Mouse (Mus musculus) limb, embryonic 11.5 days (tissue): ENCODE results near the gene Miip. TPM values are rescaled to one million over a fixed set of nuclear protein-coding genes. Genes with fewer than 3 reads are reported as not detected.
"Not testable (repeated sequence)": the region's sequence is repeated elsewhere in the genome, so short reads cannot be mapped to it uniquely, and the experiment has no call there.

Experiments
- ATAC-seq: fragments of 200-750 bp; cut with Nextera tagmentation; 2 replicates; pipeline ENCODE4 v1.8.0; 2017; ENCODE audit warnings: low read depth; ENCODE audit not compliant: insufficient number of reproducible peaks, low FRiP score, low TSS enrichment
- DNase-seq: peaks from one replicate; pipeline ENCODE4 v3.0.0-alpha.2; 2015; ENCODE audit warnings: low spot score
- H3K27ac ChIP-seq: fragments of 300-500 bp; sonication (generic); replicated peaks from 2 replicates; pipeline ENCODE4 v1.5.1; 2014; ENCODE audit warnings: low read depth, mild to moderate bottlenecking, low read length
- H3K27me3 ChIP-seq: fragments of 300-500 bp; sonication (generic); 2 replicates; pipeline ENCODE4 v1.6.1; 2014; ENCODE audit warnings: mild to moderate bottlenecking, low read length, mixed read lengths; ENCODE audit not compliant: control insufficient read depth, insufficient read depth
- H3K36me3 ChIP-seq: fragments of 300-500 bp; sonication (generic); 2 replicates; pipeline ENCODE4 v1.6.1; 2014; ENCODE audit warnings: mild to moderate bottlenecking, low read length, moderate library complexity, mixed read lengths; ENCODE audit not compliant: control insufficient read depth, insufficient read depth
- H3K4me1 ChIP-seq: fragments of 300-500 bp; sonication (generic); 2 replicates; pipeline ENCODE4 v1.6.1; 2014; ENCODE audit warnings: low read length, mixed read lengths; ENCODE audit not compliant: control insufficient read depth, insufficient read depth
- H3K4me2 ChIP-seq: fragments of 300-500 bp; sonication (generic); 2 replicates; pipeline ENCODE4 v1.6.1; 2014; ENCODE audit warnings: low read depth, mild to moderate bottlenecking, moderate library complexity; ENCODE audit not compliant: severe bottlenecking
- H3K4me3 ChIP-seq: fragments of 300-500 bp; sonication (generic); 2 replicates; pipeline ENCODE4 v1.5.1; 2014; ENCODE audit warnings: low read depth, low read length
- H3K9ac ChIP-seq: fragments of 300-500 bp; sonication (generic); 2 replicates; pipeline ENCODE4 v1.6.1; 2014; ENCODE audit warnings: mild to moderate bottlenecking, low read length
- H3K9me3 ChIP-seq: fragments of 300-500 bp; sonication (generic); 2 replicates; pipeline ENCODE4 v1.6.1; 2016; ENCODE audit warnings: low read length; ENCODE audit not compliant: control insufficient read depth
- WGBS: fragments of 180-500 bp; shearing (Covaris S2); extraction: QIAGEN DNeasy Blood & Tissue Kit; methylation state at CpG from one replicate; pipeline ENCODE4 v1.1.7; 2014; 5-methylcytosine and 5-hydroxymethylcytosine counted together
- polyA plus RNA-seq: library from polyadenylated mRNA; unstranded; fragments of >200 nt; fragmentation: Nextera tagmentation; extraction: Ambion mirVana; gene quantifications from 2 replicates; pipeline ENCODE4 v1.2.1, GENCODE M21; 2014

Miip gene
- polyA plus RNA-seq, 1 experiment from 2014 or later: 33.2 TPM

DNA sequence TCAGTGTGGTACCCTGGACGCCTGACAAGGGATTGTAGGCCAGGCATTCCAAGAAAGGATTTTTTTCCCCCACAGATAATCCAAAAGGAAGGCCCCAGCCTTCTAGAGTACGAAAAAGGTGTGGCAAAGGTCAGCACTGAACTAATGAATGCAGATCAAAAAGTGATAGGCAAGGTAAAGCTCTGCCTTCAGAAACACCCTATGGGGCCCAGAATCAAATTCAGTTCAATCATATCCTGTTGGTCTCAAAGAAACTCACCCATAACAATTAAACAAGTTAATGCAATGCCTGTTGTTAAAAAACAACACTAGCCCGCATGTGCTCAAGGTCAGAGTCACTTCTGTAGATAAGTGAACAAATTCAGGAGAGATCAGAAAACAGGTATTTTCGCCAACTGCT lies 44.2 kb downstream of the Miip start:
- H3K27me3 ChIP-seq: no peaks in the 10 kb centered on the region
- no peak for ATAC-seq
- H3K36me3 ChIP-seq: peaks cover 22% of the 10 kb centered on the region
- peaks cover 19% of the 10 kb centered on the region for H3K9me3 ChIP-seq
- DNase-seq: no peak
- no peak overlapping the region for H3K4me2 ChIP-seq
- WGBS: 93% methylated on average over 4 of the region's 4 CpGs
- no peak overlapping the region for H3K9ac ChIP-seq
- H3K4me1 ChIP-seq: no peaks in the 10 kb centered on the region
- no peak overlapping the region for H3K27ac ChIP-seq
- H3K4me3 ChIP-seq: no peak overlapping the region

DNA sequence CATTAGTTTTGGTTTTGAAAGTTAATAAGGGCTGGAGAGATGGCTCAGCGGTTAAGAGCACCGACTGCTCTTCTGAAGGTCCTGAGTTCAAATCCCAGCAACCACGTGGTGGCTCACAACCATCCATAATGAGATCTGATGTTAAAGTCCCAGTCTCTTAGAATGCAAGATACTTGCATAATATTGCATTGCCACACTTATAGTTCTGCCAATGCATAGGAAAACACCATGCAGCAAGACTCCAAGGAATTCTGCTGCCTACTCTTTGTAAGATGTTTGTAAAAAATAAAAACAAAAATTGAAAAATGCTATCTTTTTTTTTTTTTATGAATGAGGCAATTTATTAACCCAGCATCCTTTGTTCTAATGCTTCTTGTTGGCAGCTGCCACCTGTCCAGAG lies 47.2 kb downstream of the Miip start:
- H3K4me3 ChIP-seq, H3K4me1 ChIP-seq, H3K27ac ChIP-seq, H3K27me3 ChIP-seq, H3K4me2 ChIP-seq, DNase-seq, ATAC-seq, H3K9ac ChIP-seq: not testable (repeated sequence)
- WGBS: 86% methylated on average over 3 of the region's 3 CpGs
- Histone ChIP-seq H3K36me3 (peaks cover 12% of the 10 kb centered on the region), H3K9me3 (peaks cover 19% of the 10 kb centered on the region)

DNA sequence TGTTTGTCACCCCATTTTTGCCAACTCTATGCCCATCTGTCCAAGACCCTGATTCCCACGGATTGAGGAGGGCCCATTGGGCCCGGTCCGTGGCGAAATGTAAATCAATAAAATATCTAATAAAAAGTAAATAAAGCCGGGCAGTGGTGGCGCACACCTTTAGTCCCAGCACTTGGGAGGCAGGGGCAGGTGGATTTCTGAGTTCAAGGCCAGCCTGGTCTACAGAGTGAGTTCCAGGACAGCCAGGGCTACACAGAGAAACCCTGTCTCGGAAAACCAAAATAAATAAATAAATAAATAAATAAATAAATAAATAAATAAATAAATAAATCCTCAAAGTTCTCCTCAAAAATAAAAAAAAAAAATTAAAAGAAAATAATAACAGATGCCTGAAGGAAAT lies 49.0 kb downstream of the Miip start:
- H3K27ac ChIP-seq, DNase-seq, H3K9ac ChIP-seq, H3K36me3 ChIP-seq, H3K4me3 ChIP-seq, H3K4me1 ChIP-seq, H3K4me2 ChIP-seq, H3K27me3 ChIP-seq, ATAC-seq: not testable (repeated sequence)
- peaks cover 13% of the 10 kb centered on the region; the same call in 1 of the 2 replicates for H3K9me3 ChIP-seq
- 87% methylated on average over 7 of the region's 7 CpGs for WGBS

DNA sequence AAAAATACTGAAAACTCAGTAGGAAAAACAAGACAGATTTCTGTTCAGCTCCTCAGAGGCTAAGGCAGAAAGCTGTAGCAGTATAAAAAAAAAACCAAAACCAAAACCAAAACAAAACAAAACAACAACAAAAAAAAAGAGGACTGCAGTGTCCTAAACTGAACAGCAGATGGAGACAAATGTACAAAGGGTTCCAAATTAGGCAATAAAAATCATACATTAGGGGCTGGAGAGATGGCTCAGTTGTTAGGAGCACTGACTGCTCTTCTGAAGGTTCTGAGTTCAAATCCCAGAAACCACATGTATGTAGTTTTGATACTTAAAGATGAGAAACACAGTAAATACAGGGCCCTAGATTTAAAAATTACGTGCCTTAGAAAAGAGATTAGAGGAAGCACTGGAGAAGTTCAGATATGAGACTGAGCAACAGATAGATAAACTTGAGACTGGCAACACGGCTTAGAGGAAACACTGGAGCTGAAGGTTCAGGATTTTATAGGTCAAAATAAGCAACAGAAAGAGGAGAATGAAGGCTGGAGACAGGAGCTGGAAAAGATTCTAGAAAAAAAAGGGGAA lies 53.9 kb downstream of the Miip start:
- H3K4me3 ChIP-seq: no peak overlapping the region
- H3K9me3 ChIP-seq: no peaks in the 10 kb centered on the region
- no peaks in the 10 kb centered on the region for H3K36me3 ChIP-seq
- H3K4me1 ChIP-seq: no peaks in the 10 kb centered on the region
- ATAC-seq (no peak), DNase-seq (no peak)
- no peak overlapping the region for H3K27ac ChIP-seq
- 80% methylated on average over 2 of the region's 2 CpGs for WGBS
- no peak overlapping the region for H3K9ac ChIP-seq
- H3K4me2 ChIP-seq: no peak overlapping the region
- no peaks in the 10 kb centered on the region for H3K27me3 ChIP-seq

DNA sequence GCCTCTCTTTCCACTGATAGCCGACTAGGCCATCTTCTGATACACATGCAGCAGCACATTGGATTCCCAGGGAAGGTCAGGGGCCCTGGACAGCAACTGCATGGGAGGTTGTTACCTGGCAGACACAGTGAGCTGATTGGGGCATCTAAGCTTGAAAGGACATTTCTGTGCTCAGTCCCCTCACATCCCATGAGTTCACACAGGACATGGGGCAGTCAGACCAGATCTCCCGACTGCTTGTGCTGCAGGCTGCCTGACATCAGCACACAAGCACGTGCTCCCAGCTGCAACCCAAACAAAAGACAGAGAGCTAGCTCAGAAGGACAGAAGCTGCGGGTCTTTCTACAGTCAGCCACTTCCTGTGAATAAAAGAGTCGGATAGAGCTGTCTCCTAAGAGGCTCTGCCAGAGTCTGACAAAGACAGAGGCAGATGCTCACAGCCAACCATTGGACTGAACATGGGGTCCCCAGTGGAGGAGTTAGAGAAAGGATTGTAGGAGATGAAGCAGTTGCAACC lies 55.3 kb downstream of the Miip start:
- DNase-seq (no peak), ATAC-seq (no peak)
- Histone ChIP-seq H3K9me3 (no peaks in the 10 kb centered on the region), H3K27ac (no peak overlapping the region), H3K4me2 (no peak overlapping the region), H3K27me3 (no peaks in the 10 kb centered on the region), H3K4me3 (no peak overlapping the region), H3K4me1 (no peaks in the 10 kb centered on the region), H3K36me3 (no peaks in the 10 kb centered on the region), H3K9ac (no peak overlapping the region)
- WGBS: 50% methylated on average over 5 of the region's 5 CpGs

Other genes starting within 250 kb of the Miip start
- 3.1 TPM in 2 replicates for gene Zfp979, start 226.3 kb downstream of the Miip start, polyA plus RNA-seq
- not detected in 2 replicates for gene Zfp534, start 166.3 kb downstream of the Miip start, polyA plus RNA-seq
- 9.5 and 9.6 TPM in 2 replicates for gene Zfp984, start 59.0 kb downstream of the Miip start, polyA plus RNA-seq
- 5.2 and 5.3 TPM in 2 replicates for gene Zfp933, start 20.4 kb downstream of the Miip start, polyA plus RNA-seq
- gene Fv1, start 163 bp upstream of the Miip start, polyA plus RNA-seq: 14.7 and 16.6 TPM in 2 replicates
- gene Mfn2, start 35.9 kb upstream of the Miip start, polyA plus RNA-seq: 20.7 and 23.7 TPM in 2 replicates
- 39.0 and 40.9 TPM in 2 replicates for gene Plod1, start 68.0 kb upstream of the Miip start, polyA plus RNA-seq
- gene 2510039O18Rik, start 72.1 kb upstream of the Miip start, polyA plus RNA-seq: 17.4 and 19.7 TPM in 2 replicates
- not detected in 2 replicates for gene Nppb, start 117.0 kb upstream of the Miip start, polyA plus RNA-seq
- 0.31 and 2.0 TPM in 2 replicates for gene Nppa, start 131.9 kb upstream of the Miip start, polyA plus RNA-seq
- 6.1 and 7.5 TPM in 2 replicates for gene Clcn6, start 170.0 kb upstream of the Miip start, polyA plus RNA-seq
- 18.7 and 19.7 TPM in 2 replicates for gene Mthfr, start 170.3 kb upstream of the Miip start, polyA plus RNA-seq
- 9.2 and 10.5 TPM in 2 replicates for gene Agtrap, start 219.2 kb upstream of the Miip start, polyA plus RNA-seq